Mouse (Mus musculus): ENCODE measurements around the gene Tbrg4.

Tbrg4 gene

GRCm38 (mm10) chr11:6590933-6591675 lies 34.8 kb downstream of the Tbrg4 start:
- DNase-seq (ENCODE audit: low read depth), result no peak

GRCm38 (mm10) chr11:6589838-6590237 lies 36.0 kb downstream of the Tbrg4 start:
- DNase-seq (ENCODE audit: low read depth), result no peak

GRCm38 (mm10) chr11:6588295-6588694 lies 37.6 kb downstream of the Tbrg4 start:
- DNase-seq (ENCODE audit: low read depth), result no peak

- no peak for DNase-seq (ENCODE audit: low read depth)
These were observed 38.5 kb downstream of the Tbrg4 start for GRCm38 (mm10) chr11:6587249-6587940.

GRCm38 (mm10) chr11:6586660-6587059 lies 39.2 kb downstream of the Tbrg4 start:
- DNase-seq (ENCODE audit: low read depth), result peak; percentile 46

GRCm38 (mm10) chr11:6585748-6586147 lies 40.1 kb downstream of the Tbrg4 start:
- no peak for DNase-seq (ENCODE audit: low read depth)

GRCm38 (mm10) chr11:6581560-6581959 lies 44.3 kb downstream of the Tbrg4 start:
- no peak for DNase-seq (ENCODE audit: low read depth)

GRCm38 (mm10) chr11:6580065-6580750 lies 45.7 kb downstream of the Tbrg4 start:
- no peak for DNase-seq (ENCODE audit: low read depth)

GRCm38 (mm10) chr11:6579361-6579760 lies 46.5 kb downstream of the Tbrg4 start:
- DNase-seq (ENCODE audit: low read depth), result no peak

GRCm38 (mm10) chr11:6576151-6576550 lies 49.7 kb downstream of the Tbrg4 start:
- no peak for DNase-seq (ENCODE audit: low read depth)

GRCm38 (mm10) chr11:6569410-6569777 lies 56.5 kb downstream of the Tbrg4 start:
- DNase-seq (ENCODE audit: low read depth), result no peak

- peak; percentile 57 for DNase-seq (ENCODE audit: low read depth)
These were observed 57.1 kb downstream of the Tbrg4 start for GRCm38 (mm10) chr11:6568584-6569409.

- DNase-seq (ENCODE audit: low read depth), result peak; percentile 78
These were observed 57.9 kb downstream of the Tbrg4 start for GRCm38 (mm10) chr11:6567951-6568350.

GRCm38 (mm10) chr11:6566496-6566895 lies 59.4 kb downstream of the Tbrg4 start:
- peak; percentile 61 for DNase-seq (ENCODE audit: low read depth)
